Mouse (Mus musculus): ENCODE results near the gene Myf6.

- TF ChIP-seq CTCF (IDR thresholded peaks at IDR 0.05; ENCODE audit: extremely low read depth, insufficient read length, insufficient replicate concordance, low read depth, low read length) (no peak), POLR2A (IDR thresholded peaks at IDR 0.05; ENCODE audit: low read depth, low read length) (no peak)
These were observed 44.8 kb downstream of the Myf6 start for GRCm38 (mm10) chr10:107449496-107450330.

Data from small intestine, adult 2 months (tissue).